Mouse (Mus musculus) ES-E14 (cell line): ENCODE measurements around the gene Cnp.

Experiments
- HCFC1 ChIP-seq: IDR thresholded peaks from 2 replicates; pipeline ENCODE4 v1.6.1; 2012; ENCODE audit warnings: low read length, inconsistent platforms, borderline replicate concordance; ENCODE audit not compliant: insufficient read depth
- MAFK ChIP-seq: IDR thresholded peaks from 2 replicates; pipeline ENCODE4 v1.6.1; 2014; ENCODE audit warnings: mild to moderate bottlenecking, low read depth, low read length, inconsistent platforms; ENCODE audit not compliant: insufficient read depth
- ZC3H11A ChIP-seq: IDR thresholded peaks from 2 replicates; pipeline ENCODE4 v1.6.1; 2012; ENCODE audit warnings: low read depth, mild to moderate bottlenecking, inconsistent platforms, low read length, borderline replicate concordance
- ZNF384 ChIP-seq: IDR thresholded peaks from 2 replicates; pipeline ENCODE4 v1.6.1; 2012; ENCODE audit warnings: low read depth, low read length, inconsistent platforms

- TF ChIP-seq ZC3H11A = no peak
- TF ChIP-seq ZNF384 = no peak
- TF ChIP-seq MAFK = no peak
- TF ChIP-seq HCFC1 = no peak
These were observed 36.9 kb downstream of the Cnp start for GRCm38 (mm10) chr11:100611627-100612026.
